Mouse (Mus musculus) ES-E14 (cell line): ENCODE measurements around the gene Slc16a6. TPM values are rescaled to one million over a fixed set of nuclear protein-coding genes. Genes with fewer than 3 reads are reported as not detected.

ENCODE experiments used
- DNase-seq: peaks from one replicate; pipeline ENCODE4 v3.0.0-alpha.2; 2013; ENCODE audit warnings: low read depth, low spot score
- H3K27ac ChIP-seq: 2 replicates; pipeline ENCODE4 v1.5.1; 2012; ENCODE audit warnings: low read depth, mild to moderate bottlenecking, low read length, moderate library complexity, mixed read lengths; ENCODE audit not compliant: poor library complexity, insufficient read depth, severe bottlenecking
- H3K36me3 ChIP-seq: 2 replicates; pipeline ENCODE4 v1.6.1; 2012; ENCODE audit warnings: mild to moderate bottlenecking, low read length, moderate library complexity, mixed read lengths; ENCODE audit not compliant: control insufficient read depth, poor library complexity, insufficient read depth, severe bottlenecking
- H3K4me1 ChIP-seq, 2 experiments: fragments of 150-350 bp in 1 of 2; sonication (generic) in 1 of 2; 2 replicates each; pipeline ENCODE4 v1.6.1; 2012; ENCODE audit warnings: low read length in 2 of 2, mild to moderate bottlenecking in 1 of 2, mixed read lengths in 1 of 2; ENCODE audit not compliant: control insufficient read depth in 2 of 2, insufficient read depth in 2 of 2, poor library complexity in 1 of 2
- H3K4me3 ChIP-seq, 2 experiments: fragments of 150-350 bp in 1 of 2; sonication (generic) in 1 of 2; 2 replicates each; pipeline ENCODE4 v1.5.1; 2012; ENCODE audit warnings: low read length in 2 of 2, low read depth in 1 of 2, mild to moderate bottlenecking in 1 of 2, mixed read lengths in 1 of 2; ENCODE audit not compliant: insufficient read depth in 1 of 2, poor library complexity in 1 of 2, severe bottlenecking in 1 of 2
- H3K9ac ChIP-seq: 2 replicates; pipeline ENCODE4 v1.6.1; 2012; ENCODE audit warnings: low read depth, mild to moderate bottlenecking, low read length, mixed read lengths; ENCODE audit not compliant: poor library complexity, insufficient read depth, severe bottlenecking
- H3K9me3 ChIP-seq: fragments of 150-350 bp; sonication (generic); 2 replicates; pipeline ENCODE4 v1.6.1; 2012; ENCODE audit warnings: low read depth, mild to moderate bottlenecking, low read length; ENCODE audit not compliant: control insufficient read depth, insufficient read depth
- CHD2 ChIP-seq: IDR thresholded peaks from 2 replicates; pipeline ENCODE4 v1.6.1; 2014; ENCODE audit warnings: mild to moderate bottlenecking, low read depth, low read length, inconsistent platforms
- HCFC1 ChIP-seq: IDR thresholded peaks from 2 replicates; pipeline ENCODE4 v1.6.1; 2012; ENCODE audit warnings: low read length, inconsistent platforms, borderline replicate concordance; ENCODE audit not compliant: insufficient read depth
- MAFK ChIP-seq: IDR thresholded peaks from 2 replicates; pipeline ENCODE4 v1.6.1; 2014; ENCODE audit warnings: mild to moderate bottlenecking, low read depth, low read length, inconsistent platforms; ENCODE audit not compliant: insufficient read depth
- ZC3H11A ChIP-seq: IDR thresholded peaks from 2 replicates; pipeline ENCODE4 v1.6.1; 2012; ENCODE audit warnings: low read depth, mild to moderate bottlenecking, inconsistent platforms, low read length, borderline replicate concordance
- ZNF384 ChIP-seq: IDR thresholded peaks from 2 replicates; pipeline ENCODE4 v1.6.1; 2012; ENCODE audit warnings: low read depth, low read length, inconsistent platforms
- in situ Hi-C, 2 experiments: fragments of 600-800 bp; cut with MboI; formaldehyde crosslinking; loops; one replicate each; pipeline ENCODE4 v1.15.1; 2025; ENCODE audit warnings: low sequenced_read_pairs in 2 of 2, inconsistent platforms in 1 of 2; ENCODE audit not compliant: unreplicated experiment in 2 of 2
- total RNA-seq: library from RNA; depleted of rRNA; stranded (reverse); fragments of 300-350 nt; gene quantifications from 2 replicates; pipeline ENCODE4 v1.2.3, GENCODE M21; 2012

The Slc16a6 gene
- total RNA-seq, 1 experiment: 26.8 TPM

GRCm38 (mm10) chr11:109476241-109476640 lies 2.8 kb upstream of the Slc16a6 start:
- TF ChIP-seq HCFC1: no peak
- DNase-seq: no peak

GRCm38 (mm10) chr11:109475717-109476116 lies 2.3 kb upstream of the Slc16a6 start:
- Histone ChIP-seq H3K9ac (no peak overlapping the region), H3K4me3 (no peak overlapping the region), H3K4me1 (peaks cover 2 to 19% of the 10 kb centered on the region in 2 experiments; a peak in 1 of 4 replicates), H3K27ac (no peak overlapping the region), H3K9me3 (no peaks in the 10 kb centered on the region), H3K36me3 (no peaks in the 10 kb centered on the region)
- no peak for DNase-seq
- in situ Hi-C loops: no loop called here
- TF ChIP-seq ZNF384 (no peak), ZC3H11A (no peak), CHD2 (no peak), HCFC1 (no peak), MAFK (no peak)

More at GRCm38 (mm10) chr11:109476241-109476640, 2.8 kb upstream of the Slc16a6 start:
- H3K4me3 ChIP-seq: no peak overlapping the region
- H3K4me1 ChIP-seq: peaks cover 2 to 18% of the 10 kb centered on the region in 2 experiments; a peak in 1 of 4 replicates
- H3K36me3 ChIP-seq: no peaks in the 10 kb centered on the region
- no peak overlapping the region for H3K9ac ChIP-seq
- in situ Hi-C loops: no loop called here
- H3K9me3 ChIP-seq: no peaks in the 10 kb centered on the region
- no peak overlapping the region for H3K27ac ChIP-seq

DNA sequence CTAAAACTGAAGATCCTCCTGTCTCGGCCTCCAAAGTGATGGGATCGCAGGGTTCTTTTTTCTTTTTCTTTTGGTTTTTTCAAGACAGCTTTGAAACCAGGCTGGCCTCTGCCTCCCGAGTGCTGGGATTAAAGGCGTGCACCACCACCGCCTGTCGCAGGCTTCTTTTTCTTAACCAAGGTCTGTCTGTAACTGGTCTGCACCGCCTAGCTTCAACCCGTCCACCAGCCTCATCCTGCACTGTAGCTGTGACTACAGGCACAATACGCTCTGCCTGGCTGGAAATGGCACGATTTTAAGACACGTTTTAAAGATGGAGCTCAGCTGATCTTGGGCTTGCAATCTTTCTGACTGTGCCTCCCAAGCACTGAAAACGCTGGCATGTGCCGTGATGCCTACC lies 1.4 kb upstream of the Slc16a6 start:
- no peak for TF ChIP-seq CHD2
- no peak for TF ChIP-seq ZNF384
- TF ChIP-seq MAFK: no peak
- TF ChIP-seq ZC3H11A: no peak
- no peak for TF ChIP-seq HCFC1
- no peaks in the 10 kb centered on the region for H3K36me3 ChIP-seq
- DNase-seq: no peak
- no peaks in the 10 kb centered on the region for H3K9me3 ChIP-seq
- peak overlapping the region; percentile 47; the same call in 1 of the 2 replicates for H3K9ac ChIP-seq
- no peak overlapping the region for H3K27ac ChIP-seq
- peak overlapping the region in 1 of 2 experiments; percentile 13; a peak in 2 of 4 replicates for H3K4me3 ChIP-seq
- in situ Hi-C loops: no loop called here
- peaks cover 2 to 19% of the 10 kb centered on the region in 2 experiments; a peak in 1 of 4 replicates for H3K4me1 ChIP-seq

- Histone ChIP-seq H3K36me3 (no peaks in the 10 kb centered on the region; the same call in 1 of the 2 replicates), H3K9me3 (no peaks in the 10 kb centered on the region), H3K4me1 (peaks cover 2 to 21% of the 10 kb centered on the region in 2 experiments; a peak in 1 of 4 replicates), H3K9ac (peak overlapping the region; percentile 89), H3K27ac (peak overlapping the region; percentile 88), H3K4me3 (peak overlapping the region; percentile 83 to 97)
- in situ Hi-C loops: no loop called here
- no peak for TF ChIP-seq ZC3H11A
- no peak for TF ChIP-seq MAFK
- TF ChIP-seq HCFC1: no peak
- no peak for TF ChIP-seq ZNF384
- no peak for TF ChIP-seq CHD2
- DNase-seq: peak; percentile 36
Measured at GRCm38 (mm10) chr11:109474086-109474742, 816 bp upstream of the Slc16a6 start.

- Histone ChIP-seq H3K4me1 (peaks cover 2 to 19% of the 10 kb centered on the region in 2 experiments; a peak in 1 of 4 replicates), H3K36me3 (no peaks in the 10 kb centered on the region; the same call in 1 of the 2 replicates), H3K4me3 (peak overlapping the region; percentile 83 to 97), H3K9ac (peak overlapping the region; percentile 89), H3K27ac (peak overlapping the region; percentile 41; the same call in 1 of the 2 replicates), H3K9me3 (no peaks in the 10 kb centered on the region)
- TF ChIP-seq HCFC1 (no peak), CHD2 (no peak), ZNF384 (0 out of 2 replicates have a peak, but pooled peaks have one; percentile 30)
- no peak for DNase-seq
- in situ Hi-C loops: no loop called here
Measured at GRCm38 (mm10) chr11:109472821-109473170, 602 bp downstream of the Slc16a6 start.
